Mouse (Mus musculus) ES-Bruce4 (cell line): ENCODE measurements around the gene Sppl2a.

Experiments used
- CTCF ChIP-seq: IDR thresholded peaks from one replicate; pipeline ENCODE4 v1.8.1; 2011; ENCODE audit warnings: low read depth, low read length
- EP300 ChIP-seq: IDR thresholded peaks from 2 replicates; pipeline ENCODE4 v1.6.1; 2011; ENCODE audit warnings: low read depth, low read length; ENCODE audit not compliant: insufficient read depth
- POLR2A ChIP-seq: IDR thresholded peaks from one replicate; pipeline ENCODE4 v1.8.1; 2011; ENCODE audit warnings: low read length; ENCODE audit not compliant: insufficient read depth

DNA sequence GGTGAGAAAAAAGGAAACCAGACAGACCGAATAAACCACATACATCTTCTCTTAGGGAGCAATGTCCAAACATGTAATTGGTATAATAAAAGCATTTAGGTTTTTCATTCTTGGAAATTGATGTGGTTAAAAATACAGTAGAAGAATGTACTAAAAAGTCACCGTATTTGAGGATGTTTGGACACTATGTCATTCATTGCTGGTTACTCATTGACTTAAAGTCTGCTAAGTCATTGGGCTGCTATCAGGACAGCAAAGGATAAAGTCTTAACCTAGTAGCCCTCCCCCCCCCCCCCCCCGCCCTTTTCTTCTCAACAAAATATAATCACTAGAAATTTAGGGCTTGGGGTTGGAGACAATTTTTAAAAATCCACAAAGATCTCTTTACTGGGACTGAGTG is 15.2 kb upstream of the Sppl2a start:
- TF ChIP-seq CTCF: no peak
- TF ChIP-seq POLR2A: no peak
- TF ChIP-seq EP300: no peak
